Mouse (Mus musculus): ENCODE results near the gene Proz. TPM values are rescaled to one million over a fixed set of nuclear protein-coding genes. Genes with fewer than 3 reads are reported as not detected.

Proz gene
- total and polyA plus RNA-seq, 2 experiments from 2014 or later: 0.24 to 0.91 TPM

DNA sequence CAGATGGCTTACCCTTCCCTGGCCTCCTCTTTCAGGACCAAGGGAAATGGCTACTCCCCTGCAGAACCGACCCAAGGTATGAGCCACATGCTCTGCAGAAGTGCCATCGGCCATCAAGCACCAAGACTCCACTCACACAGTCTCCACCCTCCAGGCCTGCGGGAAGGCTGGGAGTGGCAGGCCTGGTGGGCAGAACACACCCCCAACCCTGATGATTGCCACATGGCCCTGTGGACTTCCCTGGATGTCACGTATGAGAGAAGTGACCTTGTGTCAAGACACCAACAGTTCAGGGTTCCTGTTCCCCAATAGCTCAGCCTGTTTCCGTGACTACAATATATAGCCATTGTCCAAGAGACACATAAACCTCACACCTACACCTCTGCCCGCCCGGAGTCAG is 23.7 kb upstream of the Proz start, which contains the start of gene F10:
TSS of gene F10 (plus strand) at position 294 of the 400 bp plus-strand sequence.
- Histone ChIP-seq H3K27ac (ENCODE audit: low read depth, low read length) (peak within 1 kb of the TSS; percentile 59), H3K4me1 (ENCODE audit: insufficient read depth) (0 out of 2 replicates have a peak, but pooled peaks cover 4% of the 10 kb centered on the region), H3K9ac (no peak within 1 kb of the TSS), H3K4me2 (ENCODE audit: low read depth) (no peak within 1 kb of the TSS), H3K27me3 (ENCODE audit: insufficient read depth, low read length) (no peaks in the 10 kb centered on the region), H3K36me3 (ENCODE audit: insufficient read depth) (no peaks in the 10 kb centered on the region), H3K9me3 (ENCODE audit: low read length) (no peaks in the 10 kb centered on the region), H3K4me3 (ENCODE audit: low read depth, low read length) (no peak within 1 kb of the TSS)
- WGBS: 78% methylated on average over 7 of the region's 7 CpGs
- peak; percentile 9; the same call in 1 of the 2 replicates for ATAC-seq
- TF ChIP-seq CTCF (IDR thresholded peaks at IDR 0.05; ENCODE audit: low read depth): no peak
- DNase-seq: no peak

DNA sequence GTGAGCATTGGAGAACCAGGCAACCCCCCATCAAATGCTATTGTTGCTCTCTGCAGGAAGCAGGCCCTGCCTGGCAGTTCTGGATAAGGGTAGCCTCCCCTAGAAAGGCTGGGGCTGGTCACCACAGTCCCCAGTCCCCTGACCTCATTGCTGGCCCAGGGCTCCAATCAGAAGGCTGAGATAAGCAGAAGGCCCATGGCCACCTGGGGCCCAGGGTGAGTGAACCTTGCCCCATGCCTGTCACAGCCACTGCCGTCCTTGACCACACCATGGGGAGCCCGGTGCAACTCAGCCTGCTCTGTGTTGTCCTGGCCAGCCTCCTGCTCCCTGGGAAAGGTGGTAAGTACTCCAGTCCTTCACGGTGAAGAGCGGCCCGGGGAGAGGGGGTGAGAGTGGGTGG is 23.1 kb upstream of the Proz start:
- 0 out of 2 replicates have a peak, but pooled peaks cover 4% of the 10 kb centered on the region for H3K4me1 ChIP-seq (ENCODE audit: insufficient read depth)
- no peak for TF ChIP-seq CTCF (IDR thresholded peaks at IDR 0.05; ENCODE audit: low read depth)
- H3K4me2 ChIP-seq (ENCODE audit: low read depth): no peak overlapping the region
- no peak overlapping the region for H3K27ac ChIP-seq (ENCODE audit: low read depth, low read length)
- H3K27me3 ChIP-seq (ENCODE audit: insufficient read depth, low read length): no peaks in the 10 kb centered on the region
- no peak for DNase-seq
- no peak overlapping the region for H3K9ac ChIP-seq
- ATAC-seq: no peak
- no peak overlapping the region for H3K4me3 ChIP-seq (ENCODE audit: low read depth, low read length)
- H3K36me3 ChIP-seq (ENCODE audit: insufficient read depth): no peaks in the 10 kb centered on the region
- no peaks in the 10 kb centered on the region for H3K9me3 ChIP-seq (ENCODE audit: low read length)
- WGBS: 53% methylated on average over 5 of the region's 5 CpGs

DNA sequence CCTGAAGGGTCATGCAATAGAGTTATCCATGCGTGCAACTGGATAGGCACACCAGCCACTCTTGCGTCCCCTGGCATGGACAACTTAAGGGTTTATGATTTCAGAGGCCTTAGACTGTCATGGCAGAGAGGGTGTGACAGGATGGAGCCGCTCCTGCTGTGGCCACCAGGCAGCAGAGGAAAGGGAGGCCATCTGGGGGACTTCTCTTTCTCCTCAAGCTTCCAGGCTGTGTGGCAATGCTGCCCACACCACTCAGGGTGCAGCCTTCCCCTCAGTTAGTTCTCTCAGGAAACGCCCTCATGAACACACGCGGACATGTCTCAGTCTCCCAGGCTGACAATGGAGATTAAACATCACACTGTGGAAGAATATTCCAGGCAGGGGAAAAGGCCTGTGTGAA is 21.7 kb upstream of the Proz start:
- Histone ChIP-seq H3K4me2 (ENCODE audit: low read depth) (no peak overlapping the region), H3K9ac (no peak overlapping the region), H3K27me3 (ENCODE audit: insufficient read depth, low read length) (no peaks in the 10 kb centered on the region), H3K9me3 (ENCODE audit: low read length) (no peaks in the 10 kb centered on the region), H3K4me1 (ENCODE audit: insufficient read depth) (0 out of 2 replicates have a peak, but pooled peaks cover 4% of the 10 kb centered on the region), H3K27ac (ENCODE audit: low read depth, low read length) (no peak overlapping the region), H3K4me3 (ENCODE audit: low read depth, low read length) (no peak overlapping the region), H3K36me3 (ENCODE audit: insufficient read depth) (no peaks in the 10 kb centered on the region)
- ATAC-seq (no peak), DNase-seq (no peak)
- TF ChIP-seq CTCF (IDR thresholded peaks at IDR 0.05; ENCODE audit: low read depth): no peak
- WGBS: 84% methylated on average over 6 of the region's 6 CpGs

DNA sequence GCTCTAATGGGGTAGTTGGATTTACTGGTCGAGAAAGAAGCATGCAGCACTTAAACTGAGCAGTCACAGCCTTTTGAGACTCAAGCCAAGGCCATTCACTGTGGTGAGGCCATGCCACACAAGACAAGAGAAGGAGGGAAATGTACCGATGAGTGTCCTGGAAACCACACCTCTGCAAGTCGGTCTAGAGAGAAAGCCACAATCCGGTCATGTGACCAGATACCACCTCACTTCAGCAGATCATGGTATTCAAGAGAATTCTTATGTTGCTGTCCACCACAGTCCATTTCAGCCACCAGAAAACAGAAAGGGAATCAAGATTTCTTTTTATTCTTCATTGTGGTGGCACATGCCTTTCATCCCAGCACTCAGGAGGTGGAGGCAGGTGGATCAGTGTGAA is 19.3 kb upstream of the Proz start:
- ATAC-seq (no peak), DNase-seq (no peak)
- Histone ChIP-seq H3K4me1 (ENCODE audit: insufficient read depth) (0 out of 2 replicates have a peak, but pooled peaks cover 4% of the 10 kb centered on the region), H3K4me2 (ENCODE audit: low read depth) (no peak overlapping the region), H3K27ac (ENCODE audit: low read depth, low read length) (no peak overlapping the region), H3K9me3 (ENCODE audit: low read length) (no peaks in the 10 kb centered on the region), H3K27me3 (ENCODE audit: insufficient read depth, low read length) (no peaks in the 10 kb centered on the region), H3K36me3 (ENCODE audit: insufficient read depth) (no peaks in the 10 kb centered on the region), H3K4me3 (ENCODE audit: low read depth, low read length) (no peak overlapping the region), H3K9ac (no peak overlapping the region)
- WGBS: 81% methylated on average over 4 of the region's 4 CpGs
- no peak for TF ChIP-seq CTCF (IDR thresholded peaks at IDR 0.05; ENCODE audit: low read depth)

DNA sequence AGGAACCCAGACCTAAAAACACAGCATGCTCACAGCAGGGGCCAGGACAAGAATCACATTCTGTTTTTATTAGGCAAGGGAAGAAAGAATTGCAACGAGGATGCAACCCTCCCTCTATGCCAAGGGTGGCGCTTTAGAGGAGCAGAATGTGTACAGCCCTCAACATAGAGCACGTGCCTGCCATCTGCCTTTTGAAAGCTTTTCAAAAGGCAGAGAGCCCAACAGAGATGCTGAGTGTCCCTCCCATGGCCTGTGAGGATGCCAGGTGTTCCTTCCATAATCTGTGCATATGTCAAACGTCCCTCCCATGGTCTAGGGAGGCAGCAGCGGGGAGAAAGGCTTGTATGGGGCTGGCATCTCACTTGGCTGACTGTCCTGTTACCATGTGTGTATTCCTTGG is 13.1 kb upstream of the Proz start:
- DNase-seq (peak; percentile 11), ATAC-seq (peak; percentile 76)
- 0 out of 2 replicates have a peak, but pooled peaks have one; percentile 20 for TF ChIP-seq CTCF (IDR thresholded peaks at IDR 0.05; ENCODE audit: low read depth)
- Histone ChIP-seq H3K9me3 (ENCODE audit: low read length) (no peaks in the 10 kb centered on the region), H3K36me3 (ENCODE audit: insufficient read depth) (no peaks in the 10 kb centered on the region), H3K4me2 (ENCODE audit: low read depth) (no peak overlapping the region), H3K27me3 (ENCODE audit: insufficient read depth, low read length) (no peaks in the 10 kb centered on the region), H3K27ac (ENCODE audit: low read depth, low read length) (no peak overlapping the region), H3K4me3 (ENCODE audit: low read depth, low read length) (no peak overlapping the region), H3K4me1 (ENCODE audit: insufficient read depth) (no peaks in the 10 kb centered on the region), H3K9ac (no peak overlapping the region)
- WGBS: 37% methylated on average over 5 of the region's 5 CpGs

DNA sequence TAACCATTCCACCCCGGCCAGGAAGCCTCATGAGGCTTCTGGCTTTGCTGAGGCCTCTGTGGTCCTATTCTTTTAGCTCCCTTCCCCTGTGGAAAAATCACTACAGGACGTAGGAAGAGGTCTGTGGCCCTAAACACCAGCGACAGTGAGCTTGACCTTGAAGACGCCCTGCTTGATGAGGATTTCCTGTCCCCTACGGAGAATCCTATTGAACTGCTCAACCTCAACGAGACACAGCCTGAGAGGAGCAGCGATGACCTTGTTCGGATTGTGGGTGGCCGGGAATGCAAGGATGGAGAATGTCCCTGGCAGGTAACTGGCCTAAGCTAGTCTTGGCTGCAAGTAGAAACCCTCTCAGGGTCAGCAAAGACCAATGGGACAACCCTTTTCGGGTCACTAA is 10.2 kb upstream of the Proz start:
- Histone ChIP-seq H3K36me3 (ENCODE audit: insufficient read depth) (no peaks in the 10 kb centered on the region), H3K4me1 (ENCODE audit: insufficient read depth) (no peaks in the 10 kb centered on the region), H3K4me2 (ENCODE audit: low read depth) (no peak overlapping the region), H3K9me3 (ENCODE audit: low read length) (no peaks in the 10 kb centered on the region), H3K4me3 (ENCODE audit: low read depth, low read length) (no peak overlapping the region), H3K27me3 (ENCODE audit: insufficient read depth, low read length) (no peaks in the 10 kb centered on the region), H3K9ac (no peak overlapping the region), H3K27ac (ENCODE audit: low read depth, low read length) (no peak overlapping the region)
- 85% methylated on average over 10 of the region's 10 CpGs for WGBS
- DNase-seq: no peak
- ATAC-seq: no peak
- no peak for TF ChIP-seq CTCF (IDR thresholded peaks at IDR 0.05; ENCODE audit: low read depth)

DNA sequence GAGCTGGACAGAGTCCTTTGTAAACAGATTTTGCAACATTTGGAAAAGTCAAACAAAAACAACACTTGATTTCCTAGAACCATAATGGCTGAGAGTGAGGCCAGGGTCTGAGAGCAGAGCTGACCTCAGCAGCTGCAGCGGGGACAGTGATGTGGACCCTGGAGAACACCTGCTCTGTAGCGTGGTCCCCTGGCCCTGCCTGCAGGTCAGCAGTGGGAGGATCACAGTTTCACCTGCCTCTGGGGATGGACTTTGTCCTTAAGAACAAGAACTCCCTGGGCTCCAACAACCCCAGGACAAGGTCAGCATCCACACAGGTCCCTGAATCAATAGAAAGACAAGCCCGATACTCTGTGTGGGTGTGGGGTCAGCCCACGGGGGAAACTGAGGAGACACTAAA is 3.4 kb upstream of the Proz start:
- TF ChIP-seq CTCF (IDR thresholded peaks at IDR 0.05; ENCODE audit: low read depth): no peak
- Histone ChIP-seq H3K27ac (ENCODE audit: low read depth, low read length) (no peak overlapping the region), H3K36me3 (ENCODE audit: insufficient read depth) (no peaks in the 10 kb centered on the region), H3K27me3 (ENCODE audit: insufficient read depth, low read length) (no peaks in the 10 kb centered on the region), H3K4me2 (ENCODE audit: low read depth) (no peak overlapping the region), H3K9me3 (ENCODE audit: low read length) (no peaks in the 10 kb centered on the region), H3K4me3 (ENCODE audit: low read depth, low read length) (no peak overlapping the region), H3K4me1 (ENCODE audit: insufficient read depth) (no peaks in the 10 kb centered on the region), H3K9ac (no peak overlapping the region)
- DNase-seq: no peak
- no peak for ATAC-seq
- WGBS: 86% methylated on average over 4 of the region's 4 CpGs

Measured in forebrain, postnatal 0 days (tissue).